Mouse (Mus musculus): Measurements from ENCODE around the gene Gipc2. TPM values are rescaled to one million over a fixed set of nuclear protein-coding genes. Genes with fewer than 3 reads are reported as not detected.

The Gipc2 gene
- total and polyA plus RNA-seq, 2 experiments from 2014 or later = 12.8 to 13.0 TPM

DNA sequence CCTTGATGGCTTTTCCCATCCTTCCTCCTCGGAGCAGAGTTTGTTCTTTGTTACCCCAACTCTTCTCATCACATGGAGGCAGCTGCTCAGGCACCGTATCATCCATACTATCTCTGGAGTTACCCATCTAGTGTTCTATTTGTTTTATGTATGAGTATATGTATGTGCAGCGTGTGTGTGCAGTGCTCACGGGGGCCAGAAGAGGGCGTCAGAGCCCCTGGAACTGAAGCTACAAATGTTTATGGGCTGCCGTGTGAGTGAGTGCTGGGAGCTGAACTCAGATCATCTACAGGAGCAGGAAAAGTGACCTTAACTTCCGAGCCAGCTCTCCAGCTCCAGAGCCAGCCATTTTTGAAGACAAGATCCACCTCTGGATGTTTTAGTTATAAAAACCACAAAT lies 64.6 kb downstream of the Gipc2 start:
- peak; percentile 30 for TF ChIP-seq CTCF (IDR thresholded peaks at IDR 0.05)
- DNase-seq (ENCODE audit: low spot score) = no peak
- Histone ChIP-seq H3K4me2 (ENCODE audit: low read depth, low read length, poor library complexity, severe bottlenecking) (no peak overlapping the region), H3K9ac (replicated peaks; ENCODE audit: low read length, poor library complexity, severe bottlenecking) (no peak overlapping the region), H3K36me3 (ENCODE audit: insufficient read depth, low read length) (no peaks in the 10 kb centered on the region), H3K9me3 (ENCODE audit: low read length) (no peaks in the 10 kb centered on the region), H3K27me3 (ENCODE audit: insufficient read depth, low read length) (no peaks in the 10 kb centered on the region), H3K4me1 (ENCODE audit: insufficient read depth, low read length) (no peaks in the 10 kb centered on the region), H3K27ac (ENCODE audit: low read depth, low read length) (no peak overlapping the region), H3K4me3 (ENCODE audit: low read depth, low read length) (no peak overlapping the region)
- ATAC-seq (ENCODE audit: low FRiP score) = no peak
- WGBS = 96% methylated on average over 7 of the region's 7 CpGs

DNA sequence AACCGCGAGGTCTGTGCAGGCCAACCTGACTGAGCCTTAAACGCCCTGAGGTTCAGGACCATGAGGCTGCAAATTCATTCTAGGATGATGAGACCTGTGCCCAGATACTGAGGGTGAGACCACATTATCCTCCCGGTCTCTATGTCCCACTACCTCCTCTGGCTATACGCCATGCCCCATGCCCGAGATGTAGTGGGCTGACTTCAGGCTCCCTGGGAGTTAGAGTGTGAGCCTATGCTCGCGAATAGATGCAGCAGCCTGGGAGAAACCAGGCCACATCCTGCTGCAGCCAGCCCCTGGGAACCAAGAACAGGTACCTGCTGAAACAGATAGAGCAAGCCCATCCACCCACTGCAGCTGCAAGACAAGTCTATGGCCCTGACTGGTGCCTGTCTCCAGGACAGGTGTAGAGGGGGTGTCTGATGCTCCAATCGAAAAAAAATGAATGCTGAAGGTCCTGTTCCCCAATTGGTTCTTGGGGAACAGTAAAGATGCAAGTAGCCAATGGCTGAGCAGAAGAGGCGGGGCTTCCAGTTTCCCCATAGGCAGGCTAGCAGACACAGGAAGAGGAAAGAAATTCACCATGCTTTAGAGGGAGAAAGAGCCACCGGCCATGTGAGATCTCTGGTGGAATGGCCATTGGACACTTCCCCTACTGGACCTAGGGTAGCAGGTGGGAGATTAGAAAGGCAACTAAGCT lies 65.8 kb downstream of the Gipc2 start:
- no peaks in the 10 kb centered on the region for H3K9me3 ChIP-seq (ENCODE audit: low read length)
- WGBS = 49% methylated on average over 11 of the region's 11 CpGs
- no peak overlapping the region for H3K27ac ChIP-seq (ENCODE audit: low read depth, low read length)
- 0 out of 2 replicates have a peak overlapping the region, but pooled peaks have one; percentile 9 for H3K4me2 ChIP-seq (ENCODE audit: low read depth, low read length, poor library complexity, severe bottlenecking)
- ATAC-seq (ENCODE audit: low FRiP score) = peak; percentile 42
- no peaks in the 10 kb centered on the region for H3K4me1 ChIP-seq (ENCODE audit: insufficient read depth, low read length)
- H3K4me3 ChIP-seq (ENCODE audit: low read depth, low read length) = no peak overlapping the region
- TF ChIP-seq CTCF (IDR thresholded peaks at IDR 0.05) = no peak
- DNase-seq (ENCODE audit: low spot score) = peak; percentile 39
- H3K9ac ChIP-seq (replicated peaks; ENCODE audit: low read length, poor library complexity, severe bottlenecking) = no peak overlapping the region
- no peaks in the 10 kb centered on the region for H3K36me3 ChIP-seq (ENCODE audit: insufficient read depth, low read length)
- H3K27me3 ChIP-seq (ENCODE audit: insufficient read depth, low read length) = no peaks in the 10 kb centered on the region

DNA sequence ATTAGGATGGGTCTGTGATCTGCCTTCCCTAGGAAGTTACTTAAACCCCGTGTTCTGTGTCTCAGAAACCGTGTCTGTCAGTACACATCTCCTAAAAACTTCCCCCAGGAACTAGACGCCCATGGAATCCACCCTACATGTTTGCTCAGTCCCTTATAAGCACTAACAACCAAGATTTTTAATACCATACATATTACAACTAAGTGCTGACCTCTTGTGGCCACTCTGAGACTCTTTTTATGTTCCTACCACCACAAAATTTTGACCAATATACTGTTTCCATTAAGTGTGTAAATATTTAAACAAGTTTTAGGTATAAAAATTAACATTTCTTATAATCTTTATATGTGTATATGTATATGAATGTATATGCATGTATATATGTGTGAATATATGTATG lies 71.0 kb downstream of the Gipc2 start:
- 7% methylated on average over 3 of the region's 3 CpGs for WGBS
- peak; percentile 76 for TF ChIP-seq CTCF (IDR thresholded peaks at IDR 0.05)
- H3K4me2 ChIP-seq (ENCODE audit: low read depth, low read length, poor library complexity, severe bottlenecking) = no peak overlapping the region
- DNase-seq (ENCODE audit: low spot score) (peak; percentile 76), ATAC-seq (ENCODE audit: low FRiP score) (no peak)
- no peak overlapping the region for H3K27ac ChIP-seq (ENCODE audit: low read depth, low read length)
- no peaks in the 10 kb centered on the region for H3K36me3 ChIP-seq (ENCODE audit: insufficient read depth, low read length)
- no peaks in the 10 kb centered on the region for H3K9me3 ChIP-seq (ENCODE audit: low read length)
- no peaks in the 10 kb centered on the region for H3K27me3 ChIP-seq (ENCODE audit: insufficient read depth, low read length)
- no peak overlapping the region for H3K9ac ChIP-seq (replicated peaks; ENCODE audit: low read length, poor library complexity, severe bottlenecking)
- H3K4me3 ChIP-seq (ENCODE audit: low read depth, low read length) = no peak overlapping the region
- no peaks in the 10 kb centered on the region for H3K4me1 ChIP-seq (ENCODE audit: insufficient read depth, low read length)

DNA sequence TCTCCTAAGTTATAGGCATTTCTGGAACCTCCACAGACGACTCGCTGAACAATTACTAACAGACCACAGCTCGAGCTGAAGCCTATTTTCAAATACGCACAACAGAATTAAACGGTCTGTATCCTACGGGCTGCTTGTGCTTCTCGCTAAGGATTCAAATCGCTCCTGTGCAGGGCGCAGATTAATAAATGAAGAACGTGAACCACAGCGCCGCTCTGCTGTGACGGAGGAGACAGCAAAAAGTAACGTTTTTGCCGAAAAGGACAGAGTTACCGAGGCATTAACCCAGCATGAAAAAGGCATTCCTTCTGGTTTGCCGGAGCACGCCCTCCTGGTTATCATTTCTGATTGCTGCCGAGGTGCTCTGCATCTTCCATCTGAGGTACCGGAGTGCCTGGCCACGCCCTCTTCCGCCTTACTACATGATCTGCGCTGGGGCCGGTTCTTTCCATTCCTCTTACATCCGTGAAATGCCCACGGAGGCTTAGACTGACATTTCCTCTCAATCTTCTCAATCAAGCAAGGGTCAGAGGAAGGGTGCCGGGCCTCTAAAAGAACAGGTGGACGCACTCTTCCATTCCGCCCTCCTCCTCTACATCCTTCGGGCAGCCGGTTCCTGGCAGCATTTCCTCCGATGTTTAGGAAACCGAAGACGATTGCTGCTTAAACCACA lies 73.5 kb downstream of the Gipc2 start:
- Histone ChIP-seq H3K27me3 (ENCODE audit: insufficient read depth, low read length) (no peaks in the 10 kb centered on the region), H3K4me2 (ENCODE audit: low read depth, low read length, poor library complexity, severe bottlenecking) (peak overlapping the region; percentile 43), H3K4me3 (ENCODE audit: low read depth, low read length) (peak overlapping the region; percentile 33), H3K36me3 (ENCODE audit: insufficient read depth, low read length) (no peaks in the 10 kb centered on the region), H3K9ac (replicated peaks; ENCODE audit: low read length, poor library complexity, severe bottlenecking) (0 out of 2 replicates have a peak overlapping the region, but pooled peaks have one; percentile 5), H3K27ac (ENCODE audit: low read depth, low read length) (no peak overlapping the region), H3K4me1 (ENCODE audit: insufficient read depth, low read length) (no peaks in the 10 kb centered on the region), H3K9me3 (ENCODE audit: low read length) (no peaks in the 10 kb centered on the region)
- no peak for ATAC-seq (ENCODE audit: low FRiP score)
- peak; percentile 51 for DNase-seq (ENCODE audit: low spot score)
- TF ChIP-seq CTCF (IDR thresholded peaks at IDR 0.05) = peak; percentile 69
- 45% methylated on average over 34 of the region's 34 CpGs for WGBS

DNA sequence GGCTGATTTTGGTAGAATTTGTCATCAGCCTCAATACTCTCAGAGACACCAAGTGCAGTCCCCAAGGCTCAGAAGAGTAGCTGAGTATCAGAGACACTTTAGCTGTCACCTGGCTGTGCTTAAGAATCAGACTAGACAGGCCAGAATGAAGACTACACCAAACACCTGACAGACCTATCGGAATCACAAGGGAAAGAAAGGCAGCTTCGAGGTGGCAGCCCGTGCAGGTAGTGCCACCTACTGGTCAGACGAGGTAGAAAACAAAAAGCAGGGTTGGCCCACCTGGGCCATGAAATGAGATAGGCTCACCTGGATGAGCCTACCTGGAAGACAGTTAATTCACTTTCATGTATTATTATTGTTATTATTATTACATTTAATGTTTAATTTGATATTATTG lies 76.9 kb downstream of the Gipc2 start:
- no peak overlapping the region for H3K27ac ChIP-seq (ENCODE audit: low read depth, low read length)
- no peaks in the 10 kb centered on the region for H3K4me1 ChIP-seq (ENCODE audit: insufficient read depth, low read length)
- WGBS = 4% methylated on average over 4 of the region's 4 CpGs
- no peaks in the 10 kb centered on the region for H3K27me3 ChIP-seq (ENCODE audit: insufficient read depth, low read length)
- no peaks in the 10 kb centered on the region for H3K9me3 ChIP-seq (ENCODE audit: low read length)
- no peak overlapping the region for H3K4me3 ChIP-seq (ENCODE audit: low read depth, low read length)
- no peak overlapping the region for H3K9ac ChIP-seq (replicated peaks; ENCODE audit: low read length, poor library complexity, severe bottlenecking)
- DNase-seq (ENCODE audit: low spot score) (peak; percentile 51), ATAC-seq (ENCODE audit: low FRiP score) (peak; percentile 41; the same call in 1 of the 2 replicates)
- no peaks in the 10 kb centered on the region for H3K36me3 ChIP-seq (ENCODE audit: insufficient read depth, low read length)
- no peak overlapping the region for H3K4me2 ChIP-seq (ENCODE audit: low read depth, low read length, poor library complexity, severe bottlenecking)
- TF ChIP-seq CTCF (IDR thresholded peaks at IDR 0.05) = peak; percentile 92

DNA sequence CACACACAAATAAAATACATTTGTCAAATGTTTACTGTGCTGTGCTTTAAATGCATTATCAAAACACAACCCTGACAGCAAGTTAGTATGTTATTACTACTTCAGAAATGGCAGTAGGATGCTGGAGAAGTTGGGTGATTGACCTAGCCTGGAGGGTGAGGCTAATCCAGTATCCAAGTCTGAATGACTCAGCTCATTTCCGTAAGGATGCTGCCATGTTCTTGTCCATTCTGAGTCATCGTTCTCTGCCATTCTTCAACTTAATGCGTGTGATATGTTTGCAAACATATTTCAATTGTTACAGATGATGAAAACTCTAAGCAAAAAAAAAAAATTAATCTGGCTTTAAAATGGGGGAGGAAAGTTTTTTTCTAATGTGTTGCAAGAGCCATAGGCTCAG lies 84.6 kb downstream of the Gipc2 start:
- no peak overlapping the region for H3K27ac ChIP-seq (ENCODE audit: low read depth, low read length)
- no peaks in the 10 kb centered on the region for H3K4me1 ChIP-seq (ENCODE audit: insufficient read depth, low read length)
- TF ChIP-seq CTCF (IDR thresholded peaks at IDR 0.05) = no peak
- no peak overlapping the region for H3K4me3 ChIP-seq (ENCODE audit: low read depth, low read length)
- no peaks in the 10 kb centered on the region for H3K27me3 ChIP-seq (ENCODE audit: insufficient read depth, low read length)
- no peak overlapping the region for H3K9ac ChIP-seq (replicated peaks; ENCODE audit: low read length, poor library complexity, severe bottlenecking)
- H3K36me3 ChIP-seq (ENCODE audit: insufficient read depth, low read length) = no peaks in the 10 kb centered on the region
- 94% methylated on average over 3 of the region's 3 CpGs for WGBS
- no peak overlapping the region for H3K4me2 ChIP-seq (ENCODE audit: low read depth, low read length, poor library complexity, severe bottlenecking)
- ATAC-seq (ENCODE audit: low FRiP score) (no peak), DNase-seq (ENCODE audit: low spot score) (no peak)
- H3K9me3 ChIP-seq (ENCODE audit: low read length) = no peaks in the 10 kb centered on the region

Data from midbrain, postnatal 0 days (tissue).